Comparison of ENCODE assay signal across 10 mouse cellular contexts in genomic region chr6:115987096-115987747, GRCm38 (mm10). TPM values are rescaled to one million over a fixed set of nuclear protein-coding genes. Genes with fewer than 3 reads are reported as not detected.
DNase-seq lines count a peak whose midpoint lies in the region; ATAC-seq and TF ChIP-seq lines count a peak whose summit lies in the region.
"Had no signal": no experiment of that assay in that cellular context is flagged by ENCODE, and none has a peak within 500 bp of the region (broad histone marks: within the 10 kb centered on the region; RNA-seq: fewer than 3 reads in every experiment).

No protein-coding gene starts in this region.

- H3K9ac ChIP-seq in heart, embryonic 11.5 days (ENCODE audit: low read depth, low read length), result 0 out of 2 replicates have a peak overlapping the region, but pooled peaks have one; percentile 34
- H3K9ac ChIP-seq in kidney, embryonic 16.5 days (replicated peaks; ENCODE audit: low read length), result peak overlapping the region; percentile 39
- H3K9ac ChIP-seq in stomach, postnatal 0 days (ENCODE audit: low read length), result no peak overlapping the region
- H3K9ac ChIP-seq: midbrain, embryonic 12.5 days had no signal

- no peaks in the 10 kb centered on the region for H3K9me3 ChIP-seq in heart, embryonic 11.5 days (replicated peaks; ENCODE audit: control insufficient read depth, low read length)
- no peaks in the 10 kb centered on the region for H3K9me3 ChIP-seq in kidney, embryonic 16.5 days (ENCODE audit: low read length)
- H3K9me3 ChIP-seq in stomach, postnatal 0 days (ENCODE audit: control insufficient read depth, low read length), result no peaks in the 10 kb centered on the region
- H3K9me3 ChIP-seq: midbrain, embryonic 12.5 days had no signal

- H3K36me3 ChIP-seq in heart, embryonic 11.5 days (ENCODE audit: control insufficient read depth, insufficient read depth, low read length), result 0 out of 2 replicates have a peak, but pooled peaks cover 2% of the 10 kb centered on the region
- no peaks in the 10 kb centered on the region for H3K36me3 ChIP-seq in testis, adult 2 months (ENCODE audit: control insufficient read depth, insufficient read depth, low read length)
- H3K36me3 ChIP-seq in kidney, embryonic 16.5 days (ENCODE audit: insufficient read depth, low read length), result no peaks in the 10 kb centered on the region
- H3K36me3 ChIP-seq in stomach, postnatal 0 days (ENCODE audit: control insufficient read depth, insufficient read depth, low read length), result no peaks in the 10 kb centered on the region
- H3K36me3 ChIP-seq: midbrain, embryonic 12.5 days had no signal

- TF ChIP-seq CTCF in testis, adult 2 months (IDR thresholded peaks at IDR 0.05; ENCODE audit: control insufficient read depth, insufficient read depth, insufficient replicate concordance, low read depth, low read length), result no peak
- TF ChIP-seq CTCF in stomach, postnatal 0 days (IDR thresholded peaks at IDR 0.05; ENCODE audit: low read depth), result no peak

- no peak for ATAC-seq in heart, embryonic 11.5 days (replicated peaks; ENCODE audit: insufficient number of reproducible peaks, low FRiP score, low TSS enrichment)
- no peak for ATAC-seq in kidney, embryonic 16.5 days (ENCODE audit: low FRiP score, low TSS enrichment)
- no peak for ATAC-seq in stomach, postnatal 0 days (ENCODE audit: low FRiP score, low TSS enrichment)
- ATAC-seq in inflammation-experienced regulatory T-cells, adult 6 months, result no peak

- TF ChIP-seq EP300 in stomach, postnatal 0 days (optimal IDR thresholded peaks at IDR 0.05), result no peak

- H3K4me2 ChIP-seq in heart, embryonic 11.5 days, result peak overlapping the region; percentile 89
- peak overlapping the region; percentile 73 for H3K4me2 ChIP-seq in kidney, embryonic 16.5 days (replicated peaks; ENCODE audit: low read depth, low read length)
- H3K4me2 ChIP-seq in stomach, postnatal 0 days (replicated peaks; ENCODE audit: low read depth), result no peak overlapping the region
- H3K4me2 ChIP-seq: midbrain, embryonic 12.5 days had no signal

- no peak overlapping the region for H3K27ac ChIP-seq in heart, embryonic 11.5 days (ENCODE audit: low read depth, low read length)
- peak overlapping the region; percentile 57; the same call in 1 of the 2 replicates for H3K27ac ChIP-seq in testis, adult 2 months (ENCODE audit: control insufficient read depth, insufficient read depth, low read depth, low read length)
- H3K27ac ChIP-seq in kidney, embryonic 16.5 days (ENCODE audit: low read length), result peak overlapping the region; percentile 51
- H3K27ac ChIP-seq in stomach, postnatal 0 days (replicated peaks), result 0 out of 2 replicates have a peak overlapping the region, but pooled peaks have one; percentile 13
- H3K27ac ChIP-seq: midbrain, embryonic 12.5 days had no signal

- peaks cover 55% of the 10 kb centered on the region for H3K4me1 ChIP-seq in heart, embryonic 11.5 days (ENCODE audit: control insufficient read depth, insufficient read depth, low read length)
- H3K4me1 ChIP-seq in testis, adult 2 months (ENCODE audit: control insufficient read depth, insufficient read depth, low read length), result peaks cover 11% of the 10 kb centered on the region; the same call in 1 of the 2 replicates
- H3K4me1 ChIP-seq in kidney, embryonic 16.5 days (ENCODE audit: insufficient read depth, low read length), result peaks cover 88% of the 10 kb centered on the region
- H3K4me1 ChIP-seq in stomach, postnatal 0 days (replicated peaks; ENCODE audit: control insufficient read depth, insufficient read depth), result peaks cover 3% of the 10 kb centered on the region

- TF ChIP-seq POLR2A in testis, adult 2 months (IDR thresholded peaks at IDR 0.05; ENCODE audit: control insufficient read depth, low read depth, low read length), result no peak

- 0 out of 2 replicates have a peak overlapping the region, but pooled peaks have one; percentile 1 for H3K4me3 ChIP-seq in heart, embryonic 11.5 days (ENCODE audit: low read depth, low read length)
- no peak overlapping the region for H3K4me3 ChIP-seq in testis, adult 2 months (ENCODE audit: control insufficient read depth, low read depth, low read length)
- peak overlapping the region; percentile 22; the same call in 1 of the 2 replicates for H3K4me3 ChIP-seq in kidney, embryonic 16.5 days (ENCODE audit: low read length)
- H3K4me3 ChIP-seq in stomach, postnatal 0 days (ENCODE audit: low read depth, low read length), result no peak overlapping the region
- H3K4me3 ChIP-seq: erythroblast, embryonic 14.5 days; midbrain, embryonic 12.5 days had no signal

- DNase-seq in heart, postnatal 36 days, result no peak
- no peak for DNase-seq in testis, postnatal 10 days (ENCODE audit: low spot score)
- no peak for DNase-seq in stomach, postnatal 0 days (ENCODE audit: low spot score)
- no peak for DNase-seq in frontal cortex, adult 2 months (ENCODE audit: extremely low spot score in 1 of 2, low spot score in 1 of 2)

- H3K27me3 ChIP-seq in heart, embryonic 11.5 days (ENCODE audit: control insufficient read depth, insufficient read depth, low read length), result peaks cover 1% of the 10 kb centered on the region; the same call in 1 of the 2 replicates
- no peaks in the 10 kb centered on the region for H3K27me3 ChIP-seq in testis, adult 2 months (ENCODE audit: control insufficient read depth, insufficient read depth, low read length)
- no peaks in the 10 kb centered on the region for H3K27me3 ChIP-seq in kidney, embryonic 16.5 days (ENCODE audit: insufficient read depth, low read length)
- H3K27me3 ChIP-seq in stomach, postnatal 0 days (ENCODE audit: control insufficient read depth, insufficient read depth, low read length), result no peaks in the 10 kb centered on the region

- WGBS in heart, embryonic 11.5 days (ENCODE audit: insufficient replicate concordance), result 61% methylated on average over 9 of the region's 9 CpGs
- 43% methylated on average over 9 of the region's 9 CpGs for WGBS in kidney, embryonic 16.5 days
- WGBS in stomach, postnatal 0 days, result 69% methylated on average over 9 of the region's 9 CpGs

- intact Hi-C loops in heart, postnatal 36 days (cut with DNase I), result no loop called here

RNA-seq across cellular contexts. Expression of gene Plxnd1, which starts 7.6 kb away (rescaled TPM):
- polyA plus RNA-seq in heart, embryonic 11.5 days (2014; fragmentation: Nextera tagmentation; extraction: Ambion mirVana), result 56.1 and 60.0 TPM in 2 replicates
- 10 to 100 TPM; 69.9 to 74.6 TPM for total RNA-seq in heart, postnatal 36 days (2021)
- polyA plus RNA-seq in testis, adult 2 months (2012; rRNA removed), result 5.7 and 6.1 TPM in 2 replicates
- 55.5 and 62.4 TPM in 2 replicates for polyA plus RNA-seq in kidney, embryonic 16.5 days (2015; fragmentation: Nextera tagmentation; extraction: Ambion mirVana)
- polyA plus RNA-seq in stomach, postnatal 0 days (2015; fragmentation: Nextera tagmentation; extraction: Ambion mirVana), result 9.7 and 10.4 TPM in 2 replicates
- 10 to 100 TPM in 1 of 3 experiments, 1 to 10 TPM in 2; 7.4 to 12.5 (median 8.0) TPM for polyA plus RNA-seq in inflammation-experienced regulatory T-cells, adult 6 months (2017; shearing (Covaris generic))
- polyA plus RNA-seq in frontal cortex, adult 2 months (2012; rRNA removed), result 56.5 and 73.7 TPM in 2 replicates

RNA-seq across cellular contexts. Expression of gene H1foo, which starts 42.5 kb away (rescaled TPM):
- not detected in 2 replicates for polyA plus RNA-seq in heart, embryonic 11.5 days (2014; fragmentation: Nextera tagmentation; extraction: Ambion mirVana)
- total RNA-seq in heart, postnatal 36 days (2021), result not detected
- not detected in 2 replicates for polyA plus RNA-seq in testis, adult 2 months (2012; rRNA removed)
- polyA plus RNA-seq in kidney, embryonic 16.5 days (2015; fragmentation: Nextera tagmentation; extraction: Ambion mirVana), result not detected in 2 replicates
- not detected in 2 replicates for polyA plus RNA-seq in stomach, postnatal 0 days (2015; fragmentation: Nextera tagmentation; extraction: Ambion mirVana)
- not detected for polyA plus RNA-seq in inflammation-experienced regulatory T-cells, adult 6 months (2017; shearing (Covaris generic))
- not detected in 2 replicates for polyA plus RNA-seq in frontal cortex, adult 2 months (2012; rRNA removed)
- polyA plus RNA-seq: erythroblast, embryonic 14.5 days; midbrain, embryonic 12.5 days had no signal

RNA-seq across cellular contexts. Expression of gene Rho, which starts 55.7 kb away (rescaled TPM):
- 0.04 and 0.16 TPM in 2 replicates for polyA plus RNA-seq in heart, embryonic 11.5 days (2014; fragmentation: Nextera tagmentation; extraction: Ambion mirVana)
- total RNA-seq in heart, postnatal 36 days (2021), result not detected
- polyA plus RNA-seq in testis, adult 2 months (2012; rRNA removed), result 4.8 and 5.7 TPM in 2 replicates
- 0.16 and 0.37 TPM in 2 replicates for polyA plus RNA-seq in kidney, embryonic 16.5 days (2015; fragmentation: Nextera tagmentation; extraction: Ambion mirVana)
- polyA plus RNA-seq in stomach, postnatal 0 days (2015; fragmentation: Nextera tagmentation; extraction: Ambion mirVana), result 0.10 TPM in 2 replicates
- under 1 TPM in 1 of 3 experiments, not detected in 2; 0.43 TPM for polyA plus RNA-seq in inflammation-experienced regulatory T-cells, adult 6 months (2017; shearing (Covaris generic))
- 0.86 and 1.6 TPM in 2 replicates for polyA plus RNA-seq in frontal cortex, adult 2 months (2012; rRNA removed)
- polyA plus RNA-seq: erythroblast, embryonic 14.5 days; midbrain, embryonic 12.5 days had no signal

Comparison
In these comparisons a context has a peak if more than half of its experiments do, and no peak if none do; other contexts are left out.
1. H3K4me3 ChIP-seq: peak in heart, embryonic 11.5 days (single experiment) and kidney, embryonic 16.5 days (single experiment); none in testis, adult 2 months (single experiment) and stomach, postnatal 0 days (single experiment).